Mouse (Mus musculus): ENCODE results near the gene Atg101.

The Atg101 gene

DNA sequence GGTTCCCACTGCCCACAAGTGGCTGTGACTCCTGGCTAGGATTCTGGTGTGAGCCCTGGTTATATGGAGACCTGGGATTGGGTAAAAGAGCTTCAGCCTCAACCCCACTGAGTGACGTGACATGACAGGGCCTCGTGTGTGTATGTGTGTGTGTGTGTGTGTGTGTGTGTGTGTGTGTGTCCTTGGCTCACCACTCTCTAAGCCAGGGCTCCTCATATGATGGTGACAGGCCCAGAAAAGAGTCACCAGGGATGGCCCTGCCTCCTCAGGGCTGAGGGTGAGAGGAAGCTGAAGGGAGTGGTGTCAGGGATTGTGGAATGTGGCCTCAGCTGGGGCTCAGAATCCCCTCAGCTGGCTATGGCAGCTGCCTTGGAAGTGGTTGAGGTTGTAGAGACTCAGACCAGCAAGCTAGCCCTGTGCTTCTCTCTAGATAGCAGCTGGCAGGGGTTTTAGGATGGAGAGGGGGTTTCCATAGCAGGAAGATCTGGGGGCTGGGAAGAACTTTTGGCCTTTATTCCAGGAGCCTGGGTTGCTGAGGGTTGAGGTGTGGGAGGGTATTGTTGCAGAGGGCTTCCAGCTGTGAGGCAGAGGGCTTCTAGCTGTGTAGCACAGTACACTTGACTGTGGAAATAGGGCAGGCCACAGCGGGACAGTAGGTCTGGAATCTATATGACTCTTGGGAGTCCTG lies 44.9 kb downstream of the Atg101 start:
- in situ Hi-C loops (cut with MboI, MseI), result loop anchor here (5.0 kb wide), 2 partner anchors 628 to 653 kb away; no protein-coding TSS in a partner anchor

DNA sequence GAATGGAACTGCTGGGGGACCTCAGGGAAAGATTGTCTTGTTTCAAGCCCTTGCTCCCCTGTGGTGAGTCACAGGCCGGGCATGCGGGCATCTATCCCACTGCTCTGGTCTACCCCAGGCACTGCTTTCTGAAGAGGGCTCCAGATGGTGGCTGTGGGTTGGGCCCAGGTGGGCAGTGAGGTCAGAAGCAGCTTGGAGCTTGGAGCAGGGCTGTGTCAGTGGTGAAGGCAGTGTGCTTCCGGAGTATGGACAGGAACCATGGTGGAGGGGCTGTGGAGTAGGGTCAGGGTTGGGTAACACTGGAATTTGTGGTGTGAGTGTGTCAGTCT lies 45.5 kb downstream of the Atg101 start:
- in situ Hi-C loops (cut with MboI, MseI), result loop anchor here (5.0 kb wide), 2 partner anchors 628 to 653 kb away; no protein-coding TSS in a partner anchor

DNA sequence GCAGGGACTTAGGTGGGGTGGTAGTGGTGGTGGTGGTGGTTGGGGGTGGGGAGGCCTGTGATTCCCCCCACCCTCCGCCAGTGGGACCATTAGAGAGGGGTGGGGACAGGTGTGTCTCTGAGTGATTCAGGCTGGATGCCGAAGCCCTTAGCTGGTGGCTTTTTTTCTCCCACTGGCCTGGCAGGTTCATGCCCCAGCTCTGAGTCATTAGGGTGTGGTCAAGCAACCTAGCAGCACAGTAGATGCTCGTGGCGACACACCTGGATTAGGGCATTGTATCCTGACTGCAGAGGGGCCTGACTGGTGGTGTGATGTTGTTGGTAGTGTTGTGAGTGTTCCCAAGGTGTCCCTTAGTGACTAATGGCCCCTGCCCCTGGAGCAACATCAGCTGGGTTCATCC lies 47.0 kb downstream of the Atg101 start:
- in situ Hi-C loops (cut with MboI, MseI), result no loop called here

- in situ Hi-C loops (cut with MboI, MseI), result no loop called here
Observed at GRCm38 (mm10) chr15:101332370-101332769, 48.3 kb downstream of the Atg101 start.

GRCm38 (mm10) chr15:101333165-101333564 lies 49.1 kb downstream of the Atg101 start:
- in situ Hi-C loops (cut with MboI, MseI), result no loop called here

DNA sequence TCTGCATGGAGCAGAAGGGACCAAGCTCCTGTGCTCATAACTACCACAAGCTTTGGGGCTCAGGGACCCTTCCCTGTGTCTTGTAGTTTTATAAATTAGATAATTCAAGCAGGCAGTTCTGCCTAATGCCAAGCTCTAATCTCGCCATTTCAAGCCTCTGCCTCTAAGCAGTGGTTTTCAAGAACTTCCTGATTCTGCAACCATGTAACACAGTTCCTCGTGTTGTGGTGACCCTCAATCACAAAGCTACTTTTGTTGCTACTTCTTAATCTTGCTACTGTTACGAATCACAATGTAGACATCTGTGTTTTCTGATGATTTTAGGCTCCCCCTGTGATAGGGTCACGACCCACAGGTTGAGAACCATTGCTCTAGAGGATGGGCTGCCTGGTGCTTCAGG lies 49.6 kb downstream of the Atg101 start:
- in situ Hi-C loops (cut with MboI, MseI), result no loop called here

- in situ Hi-C loops (cut with MboI, MseI), result no loop called here
Observed at GRCm38 (mm10) chr15:101336474-101337174, 52.6 kb downstream of the Atg101 start.

- in situ Hi-C loops (cut with MboI, MseI), result no loop called here
Observed at GRCm38 (mm10) chr15:101338359-101338758, 54.3 kb downstream of the Atg101 start.

- in situ Hi-C loops (cut with MboI, MseI), result no loop called here
Observed at GRCm38 (mm10) chr15:101339537-101339936, 55.5 kb downstream of the Atg101 start.

All from regulatory T cell (primary cell).